Mouse (Mus musculus): ENCODE measurements around the gene Ryr1. TPM values are rescaled to one million over a fixed set of nuclear protein-coding genes. Genes with fewer than 3 reads are reported as not detected.

Gene Ryr1
- total RNA-seq, 2 experiments from 2014 or later: 6.1 to 8.2 TPM

DNA sequence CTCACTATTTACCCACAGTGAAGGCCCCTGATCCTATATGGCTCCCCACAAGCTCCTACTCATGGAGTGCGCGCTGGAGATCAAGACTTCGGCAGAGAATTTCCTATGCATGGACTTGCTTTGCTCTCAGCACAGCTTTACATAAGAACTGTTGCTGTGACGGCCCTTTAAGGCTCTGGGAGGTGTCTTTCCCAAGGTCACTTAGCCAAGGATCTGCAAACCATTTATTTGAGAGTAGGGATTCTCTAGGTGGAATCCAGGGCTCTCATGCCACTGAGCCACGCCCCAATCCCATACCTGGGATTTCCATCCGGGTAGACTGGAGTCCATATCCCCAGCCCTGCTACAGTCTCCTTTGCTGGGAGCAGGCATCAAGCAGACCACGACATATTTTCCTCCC, 107.8 kb downstream of the Ryr1 start:
- intact Hi-C loops (cut with DNase I): no loop called here
- no peak for DNase-seq (ENCODE audit: low spot score in 2 of 2)

DNA sequence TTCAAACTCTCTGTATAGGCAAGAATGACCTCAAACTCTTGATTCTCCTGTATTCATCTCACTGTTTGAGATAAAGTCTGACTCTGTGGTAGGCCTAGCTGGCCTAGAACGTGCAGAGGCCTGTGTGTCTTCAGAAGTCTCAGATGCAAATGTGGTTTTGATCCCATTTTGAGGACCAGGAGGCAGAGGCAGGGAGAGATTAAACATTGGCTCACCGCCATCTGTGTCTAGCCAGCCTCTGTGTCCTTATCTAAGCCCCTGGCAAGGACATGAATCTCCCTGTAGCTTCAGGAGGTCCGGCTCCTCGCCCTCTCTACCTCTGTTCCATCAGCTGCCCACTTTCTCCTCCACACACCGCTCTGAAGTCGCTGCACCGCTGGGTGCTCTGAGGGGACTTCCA, 108.5 kb downstream of the Ryr1 start:
- intact Hi-C loops (cut with DNase I): no loop called here
- no peak for DNase-seq (ENCODE audit: low spot score in 2 of 2)

DNA sequence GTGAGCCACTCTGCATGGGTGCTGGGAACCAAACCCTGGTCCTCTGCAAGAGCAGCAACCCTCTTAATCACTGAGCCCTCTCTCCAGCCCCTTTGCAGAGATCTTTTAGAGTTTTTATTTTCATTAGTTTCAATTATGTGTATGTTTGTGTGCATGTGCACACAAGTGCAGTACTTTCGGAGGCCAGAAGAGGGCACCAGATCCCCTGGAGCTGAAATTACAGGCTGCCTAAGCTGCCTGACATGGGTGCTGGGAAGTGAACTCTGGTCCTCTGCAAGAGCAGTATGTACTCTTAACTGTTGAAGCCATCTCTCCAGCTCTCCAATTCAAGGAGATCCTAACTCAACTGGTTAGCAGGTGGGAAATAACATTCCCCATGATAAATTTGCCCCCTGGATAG, 110.0 kb downstream of the Ryr1 start:
- DNase-seq (ENCODE audit: low spot score in 2 of 2): no peak
- intact Hi-C loops (cut with DNase I): no loop called here

DNA sequence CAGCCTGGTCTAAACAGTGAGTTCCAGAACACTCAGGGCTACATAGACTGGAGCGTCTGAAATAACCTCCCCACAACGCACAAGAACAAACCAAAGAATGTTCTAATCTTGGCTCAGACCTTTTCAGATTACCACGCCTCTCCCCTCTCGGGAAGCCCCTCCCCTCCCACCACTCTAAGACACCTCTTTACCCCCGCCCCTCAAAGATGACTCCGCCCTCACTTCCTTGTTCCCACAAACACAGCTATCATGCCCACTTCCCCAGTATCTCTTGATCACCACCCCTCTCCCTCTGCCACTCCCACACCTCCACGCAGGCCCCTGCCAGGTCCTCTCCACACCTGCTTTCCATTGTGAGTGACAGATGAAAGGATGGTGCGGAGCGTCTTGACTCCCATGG, 116.3 kb downstream of the Ryr1 start:
- intact Hi-C loops (cut with DNase I): no loop called here
- DNase-seq (ENCODE audit: low spot score in 2 of 2): no peak

DNA sequence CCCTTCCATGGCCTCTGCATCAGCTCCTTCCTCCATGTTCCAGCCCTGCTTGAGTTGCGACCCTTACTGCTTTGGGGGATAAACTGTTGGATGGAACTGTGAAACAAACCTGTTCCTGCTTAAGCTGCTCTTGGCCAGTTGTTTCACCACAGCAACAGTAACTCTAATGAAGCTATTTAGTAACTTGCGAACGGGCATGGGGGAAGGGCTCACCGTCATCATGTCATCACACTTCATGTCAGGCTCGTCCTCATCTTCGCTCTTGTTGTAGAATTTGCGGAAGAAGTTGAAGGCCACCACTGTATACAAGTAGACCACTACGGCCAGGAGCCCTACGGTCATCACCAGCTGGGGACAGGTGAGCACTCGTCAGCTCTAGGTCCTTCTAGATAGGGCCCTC, 116.8 kb downstream of the Ryr1 start:
- intact Hi-C loops (cut with DNase I): no loop called here
- DNase-seq (ENCODE audit: low spot score in 2 of 2): no peak

DNA sequence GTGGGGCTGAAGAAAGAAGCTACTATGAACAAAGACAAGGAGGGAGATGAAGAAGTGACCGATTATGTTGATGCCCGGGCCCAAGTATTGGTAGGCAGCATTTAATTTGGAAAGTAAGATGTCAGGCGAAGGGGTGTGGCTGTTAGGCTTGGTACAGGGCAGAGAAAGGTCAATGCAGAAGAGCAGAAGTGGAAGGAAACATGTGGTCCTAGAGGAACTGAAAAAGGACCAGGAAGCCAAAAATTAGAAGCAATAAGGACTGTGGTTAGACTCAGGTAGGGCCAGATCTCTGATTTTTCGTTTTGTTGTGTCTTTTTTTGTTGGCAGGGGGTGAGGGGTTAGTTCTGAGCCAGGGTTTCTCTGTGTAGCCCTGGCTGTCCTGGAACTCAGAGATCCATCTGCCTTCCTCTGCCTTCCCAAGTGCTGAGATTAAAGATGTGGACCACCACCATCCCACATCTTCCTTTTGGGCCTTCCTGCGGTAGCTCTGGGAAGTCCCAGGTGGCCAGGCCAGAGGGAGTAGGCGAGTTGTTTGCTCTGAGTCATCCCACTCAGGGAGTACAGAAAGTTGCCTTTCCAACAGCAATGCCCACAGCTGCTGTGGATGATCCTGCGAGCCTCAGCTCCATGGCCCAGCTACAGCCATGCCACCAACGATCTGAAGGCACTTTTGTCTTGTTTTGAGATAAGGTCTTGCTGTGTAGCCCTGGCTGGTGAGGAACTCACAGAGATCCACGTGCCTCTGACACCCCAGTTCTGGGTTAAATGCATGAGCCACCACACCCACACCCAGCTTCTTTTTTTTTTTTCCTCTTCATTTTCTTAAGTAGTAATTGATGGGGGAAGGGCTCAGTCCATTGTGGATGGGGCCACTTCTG, 117.5 kb downstream of the Ryr1 start:
- no peak for DNase-seq (ENCODE audit: low spot score in 2 of 2)
- intact Hi-C loops (cut with DNase I): no loop called here

DNA sequence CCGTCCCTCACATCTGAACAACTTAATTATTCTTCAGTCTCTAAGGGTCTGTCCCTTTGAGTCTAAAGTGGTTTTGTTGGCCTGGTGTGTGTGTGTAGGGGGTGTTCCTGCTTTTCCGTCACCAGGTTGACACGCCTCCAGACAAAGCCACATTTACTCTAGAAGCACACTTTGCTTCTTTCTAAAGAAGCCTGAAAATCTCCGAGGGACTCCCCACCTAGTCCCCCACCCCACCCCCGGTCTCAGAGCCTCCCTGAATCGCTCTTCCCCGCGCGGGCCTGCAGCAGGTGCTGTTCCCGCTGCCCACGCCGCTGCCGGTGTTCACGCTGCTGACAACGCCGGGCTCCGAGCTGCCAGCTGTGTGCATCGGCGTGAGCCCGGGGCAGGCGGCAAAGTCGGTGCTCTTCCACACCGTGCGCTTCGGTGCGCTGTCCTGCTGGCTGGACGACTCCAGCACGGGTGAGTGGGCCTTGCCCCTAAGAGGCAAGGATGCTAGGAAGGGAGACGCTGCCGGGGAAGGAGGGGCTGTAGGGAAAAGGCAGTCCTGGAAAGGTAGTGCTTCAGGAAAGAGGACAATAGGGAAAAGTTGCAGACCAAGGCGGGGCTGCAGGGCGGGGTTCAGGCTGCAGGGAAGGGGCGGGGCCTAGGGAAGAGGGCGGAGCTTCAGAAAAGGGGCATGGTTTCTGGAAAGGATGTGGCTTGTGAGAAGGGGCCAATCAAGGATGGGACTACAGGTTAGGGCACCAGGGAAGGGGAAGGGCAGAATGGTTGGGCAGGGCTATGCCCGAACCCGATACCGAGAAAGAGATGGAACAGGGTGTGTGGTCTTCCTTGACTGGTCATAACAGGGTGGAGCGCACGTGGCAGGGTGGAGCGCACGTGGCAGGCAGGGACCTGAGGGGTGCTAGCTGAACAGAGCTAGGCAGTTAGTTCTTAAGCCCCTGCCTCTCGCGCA, 124.1 kb downstream of the Ryr1 start:
- intact Hi-C loops (cut with DNase I): no loop called here
- peak; percentile 28 to 37 for DNase-seq (ENCODE audit: low spot score in 2 of 2)

DNA sequence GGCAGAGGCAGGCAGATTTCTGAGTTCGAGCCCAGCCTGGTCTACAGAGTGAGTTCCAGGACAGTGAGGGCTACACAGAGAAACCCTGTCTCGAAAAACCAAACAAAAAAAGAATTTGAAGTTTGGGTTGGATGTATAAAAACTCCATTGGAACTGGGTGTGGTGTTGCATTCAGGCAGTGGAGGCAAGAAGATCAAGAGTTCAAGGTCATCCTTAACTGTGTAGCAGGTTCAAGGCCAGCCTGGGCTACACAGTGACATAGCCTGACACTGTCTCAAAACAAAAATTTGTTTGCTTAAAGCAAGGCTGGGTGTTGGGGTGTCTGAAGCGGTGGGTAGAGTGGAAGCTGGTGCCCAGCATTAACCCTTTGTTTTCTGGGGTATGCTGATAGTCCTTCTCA, 131.6 kb downstream of the Ryr1 start:
- intact Hi-C loops (cut with DNase I): no loop called here
- no peak for DNase-seq (ENCODE audit: low spot score in 2 of 2)

DNA sequence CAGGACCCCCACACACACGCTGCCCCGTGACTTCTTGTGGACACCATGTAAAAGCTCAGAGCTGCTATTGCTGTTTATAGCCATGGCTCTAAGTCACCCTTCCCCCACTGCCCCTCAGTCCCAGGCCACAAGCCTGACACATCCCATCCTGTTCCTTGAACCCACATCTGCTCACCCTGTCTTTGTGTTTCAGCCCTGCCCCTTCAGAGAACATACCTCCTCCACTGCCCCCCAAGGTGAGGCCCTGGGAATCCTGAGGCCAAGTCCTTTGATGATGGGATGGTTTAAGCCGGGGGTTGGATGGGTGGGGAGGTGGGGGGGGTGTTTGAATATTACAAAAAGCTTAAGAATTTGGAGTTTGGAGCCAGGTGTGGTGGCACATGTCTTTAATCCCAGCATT, 132.0 kb downstream of the Ryr1 start:
- no peak for DNase-seq (ENCODE audit: low spot score in 2 of 2)
- intact Hi-C loops (cut with DNase I): no loop called here

DNA sequence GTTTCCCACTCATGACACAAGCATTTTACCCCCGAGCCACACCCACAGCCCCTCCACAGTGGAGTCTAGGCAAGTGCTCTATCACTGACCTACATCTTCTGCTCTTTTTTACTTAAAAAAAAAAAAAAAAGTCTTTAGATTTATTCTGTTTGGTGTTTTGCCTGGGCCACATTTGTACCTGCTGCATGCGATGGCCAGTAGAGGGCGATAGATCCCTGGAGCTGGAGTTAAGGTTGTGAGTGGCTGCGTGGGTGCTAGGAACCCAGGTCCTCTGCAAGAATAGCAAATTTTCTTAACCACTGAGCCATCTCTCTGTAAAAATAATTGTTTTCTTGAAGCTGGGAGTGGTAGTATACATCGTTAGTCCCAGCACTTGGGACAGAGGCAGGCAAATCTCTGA, 133.4 kb downstream of the Ryr1 start:
- no peak for DNase-seq (ENCODE audit: low spot score in 2 of 2)
- intact Hi-C loops (cut with DNase I): no loop called here

DNA sequence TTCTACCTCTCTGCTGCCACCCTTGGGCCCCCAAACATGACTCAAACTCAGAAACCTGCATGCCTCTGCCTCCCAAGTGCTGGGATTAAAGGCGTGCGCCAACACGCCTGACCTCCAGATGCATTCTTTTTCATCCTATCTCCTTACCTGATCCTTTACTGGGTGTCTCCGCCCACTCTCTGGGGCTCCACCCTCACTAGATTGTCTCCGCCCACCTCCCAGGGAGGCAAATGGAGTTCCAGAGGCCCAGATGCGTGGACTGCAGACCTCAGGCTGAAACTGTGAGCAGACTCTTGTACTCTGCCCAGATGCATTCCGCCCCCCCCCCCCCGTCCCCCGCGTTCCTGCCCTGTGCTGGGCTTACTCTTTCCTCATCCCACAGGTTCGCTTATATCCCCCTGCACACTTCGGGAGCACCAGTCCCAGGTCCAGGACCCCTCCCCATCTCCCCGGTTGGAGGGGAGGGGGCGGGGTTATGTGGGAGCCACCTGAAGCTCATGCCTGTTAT, 134.2 kb downstream of the Ryr1 start:
- DNase-seq (ENCODE audit: low spot score in 2 of 2): no peak
- intact Hi-C loops (cut with DNase I): no loop called here

DNA sequence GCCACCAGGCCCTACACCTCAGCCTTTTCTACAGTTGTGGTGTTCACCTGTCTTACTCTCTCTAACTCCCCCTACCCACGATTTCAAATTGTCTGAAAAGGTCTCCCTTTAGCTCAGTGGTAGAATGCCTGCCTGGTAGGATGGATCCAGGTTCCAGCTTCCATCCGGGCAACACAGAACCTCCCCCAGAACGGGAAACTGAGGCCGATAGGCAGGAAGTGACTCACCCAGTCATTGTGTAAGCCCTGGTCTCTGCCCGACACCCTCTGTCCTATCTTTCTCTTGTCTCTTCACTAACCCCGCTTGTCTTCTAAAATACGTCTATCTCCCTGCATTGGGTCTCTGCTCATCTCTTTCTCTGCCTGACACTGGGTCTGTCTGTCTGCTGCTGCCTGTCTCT, 139.8 kb downstream of the Ryr1 start:
- DNase-seq (ENCODE audit: low spot score in 2 of 2): no peak
- intact Hi-C loops (cut with DNase I): loop anchor here (5.0 kb wide), 1 partner anchor 52 kb away; no protein-coding TSS in a partner anchor

DNA sequence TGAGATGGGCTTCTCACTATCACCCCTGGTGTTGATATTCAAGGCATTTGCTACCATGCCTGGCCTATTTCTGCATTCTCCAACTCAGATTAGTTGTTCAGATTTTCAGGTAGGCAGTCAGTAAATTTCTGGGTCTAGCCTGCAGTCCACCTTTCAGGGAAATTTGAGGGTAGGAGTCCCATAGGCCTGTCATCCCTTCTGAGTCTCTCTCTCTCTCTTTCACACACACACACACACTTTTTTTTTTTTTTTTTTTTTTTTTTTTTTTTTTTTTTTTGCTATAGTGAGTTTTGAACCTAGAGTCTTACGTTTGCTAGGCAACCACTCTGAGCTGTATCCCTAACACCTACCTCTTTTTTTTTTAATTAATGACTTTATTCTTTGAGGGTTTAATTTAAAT, 140.5 kb downstream of the Ryr1 start:
- DNase-seq (ENCODE audit: low spot score in 2 of 2): no peak
- intact Hi-C loops (cut with DNase I): no loop called here

DNA sequence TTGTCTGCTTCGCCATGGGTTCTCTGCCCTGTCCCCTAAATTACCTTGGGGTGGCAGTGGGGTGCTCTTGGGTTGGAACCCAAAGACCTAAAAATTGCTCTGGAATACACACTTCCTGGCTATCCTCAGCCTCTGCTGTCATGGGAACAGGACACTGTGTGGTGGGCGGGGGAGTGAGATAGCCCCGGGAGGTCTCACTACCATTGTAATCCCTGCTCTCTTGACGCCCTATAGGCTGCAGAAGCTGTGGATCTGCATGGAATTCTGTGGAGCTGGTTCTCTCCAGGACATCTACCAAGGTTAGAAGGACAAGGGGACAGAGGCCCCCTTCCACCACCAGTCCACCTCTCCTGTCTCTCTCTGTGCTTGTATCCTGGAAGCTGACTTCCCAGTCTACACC, 141.1 kb downstream of the Ryr1 start:
- no peak for DNase-seq (ENCODE audit: low spot score in 2 of 2)
- intact Hi-C loops (cut with DNase I): no loop called here

DNA sequence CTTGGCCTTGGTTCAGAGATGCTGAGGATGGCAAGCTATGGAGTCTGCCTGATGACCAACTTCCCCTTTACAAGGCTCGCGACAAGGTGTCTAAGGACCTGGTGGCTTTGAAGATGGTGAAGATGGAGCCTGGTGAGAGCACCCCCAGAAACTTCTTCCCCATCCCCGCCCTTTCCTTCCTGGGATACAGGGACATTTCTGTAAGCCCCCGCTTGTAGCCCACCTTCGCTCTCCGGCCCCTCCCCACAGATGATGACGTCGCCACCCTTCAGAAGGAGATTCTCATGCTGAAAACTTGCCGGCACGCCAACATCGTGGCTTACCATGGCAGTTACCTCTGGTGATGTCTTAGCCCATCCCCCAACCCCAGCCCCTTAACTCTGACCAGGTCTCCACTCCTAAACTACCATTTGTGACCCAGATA, 141.8 kb downstream of the Ryr1 start:
- no peak for DNase-seq (ENCODE audit: low spot score in 2 of 2)
- intact Hi-C loops (cut with DNase I): no loop called here

DNA sequence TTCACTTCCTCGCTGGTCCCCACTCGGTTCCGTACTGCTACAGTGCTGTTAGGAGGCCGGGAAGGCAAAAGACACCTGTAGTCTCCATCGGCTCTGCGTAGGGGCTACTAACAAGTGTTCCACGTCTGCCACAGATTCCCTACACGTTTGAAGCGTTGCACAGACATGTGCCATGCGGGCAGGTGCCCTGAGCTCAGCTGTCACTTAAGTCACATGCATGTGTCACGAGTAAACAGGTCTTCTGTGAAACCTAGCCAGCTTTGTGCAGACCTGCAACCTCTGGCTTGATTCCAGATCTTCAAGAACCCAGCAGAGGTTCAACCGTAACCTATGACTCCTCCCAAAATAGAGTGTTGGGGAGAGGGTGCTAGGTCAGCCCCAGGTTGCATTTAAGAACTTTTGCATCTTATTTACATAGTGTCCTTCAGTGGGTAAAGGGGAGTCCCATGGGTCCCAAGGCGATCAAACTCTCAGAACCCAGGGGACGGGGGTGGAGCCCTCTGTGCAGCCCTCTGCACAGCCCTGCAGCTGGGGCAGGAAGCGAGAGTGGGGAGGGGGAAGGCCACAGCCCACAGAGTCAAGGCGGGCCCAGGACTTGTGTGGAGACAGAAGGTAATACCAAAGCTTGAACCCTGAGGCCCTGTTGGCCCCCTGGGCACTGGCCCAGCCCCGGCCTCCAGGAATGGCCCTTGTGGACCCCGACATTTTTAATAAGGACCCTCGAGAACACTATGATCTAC, 142.5 kb downstream of the Ryr1 start:
- intact Hi-C loops (cut with DNase I): no loop called here
- no peak for DNase-seq (ENCODE audit: low spot score in 2 of 2)

DNA sequence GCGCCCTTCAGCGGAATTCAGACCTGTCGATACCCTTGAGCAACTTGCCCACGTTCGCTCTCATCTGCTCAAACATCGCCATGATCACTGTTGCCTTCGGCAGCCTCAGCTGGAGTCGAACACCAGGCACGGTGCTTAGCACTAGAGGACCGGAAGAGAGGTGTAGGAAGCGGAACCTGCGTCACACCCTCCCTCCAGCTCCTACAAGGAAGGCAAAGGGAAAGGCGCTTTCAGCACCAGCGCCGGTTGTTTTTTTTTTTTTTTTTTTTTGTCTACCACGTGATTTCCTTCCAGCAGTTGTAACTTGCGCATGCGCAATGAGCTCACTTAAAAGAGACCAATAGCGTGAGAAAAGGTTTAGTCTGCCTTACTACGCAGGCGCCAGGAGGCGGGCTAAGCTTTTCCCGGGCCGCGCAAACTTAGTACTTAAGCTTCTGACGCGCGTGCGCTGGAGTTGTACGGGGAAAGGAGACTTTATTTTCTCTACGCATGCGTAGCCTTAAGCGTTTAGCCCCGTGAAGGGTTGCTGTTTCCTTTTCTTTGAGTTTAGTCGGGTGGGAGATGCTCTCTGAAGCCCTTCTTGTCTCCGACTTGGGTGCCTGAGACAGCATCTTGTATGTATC, 143.2 kb downstream of the Ryr1 start, which contains the start of the genes Eif3k and Map4k1:
Gene Eif3k (minus strand): TSS at position 214 of the 623 bp plus-strand sequence.
Gene Map4k1 (plus strand): TSS at position 400 of the 623 bp plus-strand sequence.
- intact Hi-C loops (cut with DNase I): no loop called here
- DNase-seq (ENCODE audit: low spot score in 2 of 2): peak; percentile 99

DNA sequence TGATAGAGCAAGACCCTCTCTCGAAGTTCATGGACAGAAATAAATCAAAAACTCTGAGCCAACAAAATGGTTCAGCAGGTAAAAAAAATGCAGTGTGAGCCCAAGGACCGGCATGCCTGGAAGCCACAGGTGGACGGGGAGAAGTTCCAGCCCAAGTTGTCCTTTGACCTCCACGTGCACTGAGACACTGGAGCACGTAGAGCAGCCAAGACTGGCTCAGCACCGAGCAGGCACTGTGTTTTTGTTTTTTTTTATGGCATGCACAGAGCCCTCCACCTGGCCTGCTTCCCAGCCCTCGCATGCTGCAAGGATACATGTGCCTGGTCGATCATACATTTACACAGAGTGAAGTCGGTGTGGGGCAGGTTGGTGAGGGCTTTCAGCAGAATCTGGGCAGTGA, 147.4 kb downstream of the Ryr1 start:
- no peak for DNase-seq (ENCODE audit: low spot score in 2 of 2)
- intact Hi-C loops (cut with DNase I): no loop called here

DNA sequence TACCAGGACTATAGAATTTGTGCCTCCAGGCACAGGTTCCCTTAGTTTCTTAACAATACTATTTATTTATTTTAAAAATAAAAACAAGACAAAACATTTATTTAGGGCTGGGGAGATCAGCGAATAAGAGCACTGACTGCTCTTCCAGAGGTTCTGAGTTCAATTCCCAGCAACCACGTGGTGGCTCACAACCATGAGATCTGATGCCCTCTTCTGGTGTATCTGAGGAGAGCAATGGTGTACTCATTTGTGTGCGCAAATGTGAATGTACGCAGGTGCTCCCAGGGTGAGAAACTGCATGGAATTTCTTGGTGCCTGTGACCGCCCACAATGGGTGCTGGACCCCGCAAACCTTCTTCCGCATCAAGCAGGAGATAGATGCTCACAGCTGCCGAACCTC, 152.0 kb downstream of the Ryr1 start:
- intact Hi-C loops (cut with DNase I): loop anchor here (2.0 to 5.0 kb wide), 2 partner anchors 66 to 176 kb away; no protein-coding TSS in a partner anchor
- DNase-seq (ENCODE audit: low spot score in 2 of 2): no peak

Data from left cerebral cortex, postnatal 14 days (tissue).